Comparison of ENCODE assay signal across 31 mouse cellular contexts in genomic region chr5:73481401-73481800, GRCm38 (mm10).
"Had no signal": no experiment of that assay in that cellular context is flagged by ENCODE, and none has a peak within 500 bp of the region (broad histone marks: within the 10 kb centered on the region; RNA-seq: fewer than 3 reads in every experiment).

No protein-coding gene starts in this region.

- H3K27ac ChIP-seq: left cerebral cortex, adult 2 months; limb, embryonic 10.5 days; limb, embryonic 12.5 days; limb, embryonic 13.5 days; limb, embryonic 15.5 days; liver, embryonic 13.5 days; liver, embryonic 14.5 days; liver, embryonic 15.5 days; lung, embryonic 15.5 days; macrophage; midbrain, embryonic 10.5 days; midbrain, embryonic 12.5 days; midbrain, embryonic 13.5 days; midbrain, embryonic 15.5 days had no signal

- DNase-seq: left cerebral cortex, postnatal 4 days; liver; liver, embryonic 13.5 days; liver, postnatal 0 days; lung, adult 18-20 months; lung, adult 2 months; lung, embryonic 14.5 days; lung, postnatal 10 days; lung, postnatal 14 days; lung, postnatal 36 days; lung, postnatal 4 days; midbrain, embryonic 14.5 days had no signal

- H3K9ac ChIP-seq: limb, embryonic 12.5 days; limb, embryonic 13.5 days; limb, embryonic 15.5 days; liver, embryonic 13.5 days; liver, embryonic 14.5 days; liver, embryonic 15.5 days; liver, postnatal 0 days; lung, embryonic 14.5 days; lung, embryonic 15.5 days; midbrain, embryonic 12.5 days; midbrain, embryonic 13.5 days; midbrain, embryonic 15.5 days had no signal

- H3K4me1 ChIP-seq: limb, embryonic 12.5 days; limb, embryonic 13.5 days; limb, embryonic 15.5 days; liver, embryonic 13.5 days; liver, embryonic 15.5 days; lung, embryonic 15.5 days had no signal

- H3K4me2 ChIP-seq: limb, embryonic 12.5 days; limb, embryonic 13.5 days; limb, embryonic 15.5 days; liver, embryonic 11.5 days; liver, embryonic 13.5 days; liver, embryonic 15.5 days; lung, embryonic 14.5 days; lung, embryonic 15.5 days; midbrain, embryonic 11.5 days; midbrain, embryonic 12.5 days; midbrain, embryonic 13.5 days; midbrain, embryonic 15.5 days had no signal

- ATAC-seq: liver, postnatal 0 days; lung, postnatal 0 days; midbrain, embryonic 13.5 days; midbrain, embryonic 15.5 days; midbrain, embryonic 16.5 days had no signal

- H3K27me3 ChIP-seq: limb, embryonic 12.5 days; limb, embryonic 13.5 days; limb, embryonic 15.5 days; liver, embryonic 13.5 days; liver, embryonic 15.5 days; lung, embryonic 15.5 days; midbrain, embryonic 12.5 days; midbrain, embryonic 13.5 days; midbrain, embryonic 15.5 days had no signal

- H3K4me3 ChIP-seq: left cerebral cortex, adult 2 months; limb, embryonic 10.5 days; limb, embryonic 12.5 days; limb, embryonic 13.5 days; limb, embryonic 15.5 days; liver, embryonic 13.5 days; liver, embryonic 15.5 days; lung, embryonic 15.5 days; megakaryocyte, embryonic 14.5 days; midbrain, embryonic 10.5 days; midbrain, embryonic 12.5 days; midbrain, embryonic 13.5 days; midbrain, embryonic 15.5 days; myocyte had no signal

- H3K36me3 ChIP-seq: limb, embryonic 10.5 days; limb, embryonic 12.5 days; limb, embryonic 13.5 days; limb, embryonic 15.5 days; liver, embryonic 13.5 days; liver, embryonic 15.5 days; lung, embryonic 15.5 days; midbrain, embryonic 10.5 days; midbrain, embryonic 12.5 days; midbrain, embryonic 13.5 days; midbrain, embryonic 15.5 days had no signal

- H3K9me3 ChIP-seq: limb, embryonic 10.5 days; limb, embryonic 12.5 days; limb, embryonic 13.5 days; limb, embryonic 15.5 days; liver, embryonic 13.5 days; liver, embryonic 15.5 days; lung, embryonic 15.5 days; megakaryocyte, embryonic 14.5 days; midbrain, embryonic 10.5 days; midbrain, embryonic 12.5 days; midbrain, embryonic 13.5 days; midbrain, embryonic 15.5 days had no signal
